Mouse (Mus musculus): ENCODE measurements around the gene Aplp2.

GRCm38 (mm10) chr9:31120533-31120915, 91.1 kb downstream of the Aplp2 start:
- TF ChIP-seq POLR2A (IDR thresholded peaks at IDR 0.05; ENCODE audit: extremely low read depth, insufficient read depth, low read length) (no peak), CTCF (IDR thresholded peaks at IDR 0.05; ENCODE audit: extremely low read depth, insufficient read depth, low read length) (no peak)
